Mouse (Mus musculus) frontal cortex, postnatal 10 days (tissue): ENCODE data around the gene Trat1.

ENCODE experiments used
- DNase-seq, 2 experiments: peaks; one replicate each; pipeline ENCODE4 v3.0.0; 2022; ENCODE audit warnings: low spot score in 2 of 2, mixed read lengths in 1 of 2

Trat1 gene

GRCm38 (mm10) chr16:48719679-48720078 is 52.1 kb downstream of the Trat1 start:
- no peak for DNase-seq

GRCm38 (mm10) chr16:48716343-48716742 is 55.5 kb downstream of the Trat1 start:
- no peak for DNase-seq

- DNase-seq = no peak
Observed at GRCm38 (mm10) chr16:48701896-48702295, 69.9 kb downstream of the Trat1 start.
